Mouse (Mus musculus): ENCODE data around the gene Smyd3. TPM values are rescaled to one million over a fixed set of nuclear protein-coding genes. Genes with fewer than 3 reads are reported as not detected.

The Smyd3 gene
- polyA plus RNA-seq, 1 experiment from 2014 or later, result 22.3 TPM

- WGBS, result 90% methylated on average over 4 of the region's 4 CpGs
These were observed 119.2 kb downstream of the Smyd3 start for GRCm38 (mm10) chr1:179398639-179399038.

GRCm38 (mm10) chr1:179386237-179386975 is 131.4 kb downstream of the Smyd3 start:
- no peak overlapping the region for H3K4me2 ChIP-seq (ENCODE audit: low read length)
- no peak overlapping the region for H3K9ac ChIP-seq (ENCODE audit: low read length)
- ATAC-seq (replicated peaks; ENCODE audit: low FRiP score, low TSS enrichment, low read depth) (no peak), DNase-seq (ENCODE audit: low spot score) (no peak)
- H3K36me3 ChIP-seq (ENCODE audit: control insufficient read depth, insufficient read depth, low read length), result no peaks in the 10 kb centered on the region
- H3K4me1 ChIP-seq (replicated peaks; ENCODE audit: control insufficient read depth, insufficient read depth, low read length), result no peaks in the 10 kb centered on the region
- WGBS, result 48% methylated on average over 15 of the region's 15 CpGs
- no peak overlapping the region for H3K4me3 ChIP-seq (ENCODE audit: low read depth, low read length)
- no peaks in the 10 kb centered on the region for H3K27me3 ChIP-seq (replicated peaks; ENCODE audit: control insufficient read depth, insufficient read depth, low read length)
- no peak overlapping the region for H3K27ac ChIP-seq (ENCODE audit: low read depth)
- H3K9me3 ChIP-seq (ENCODE audit: control insufficient read depth, low read length), result no peaks in the 10 kb centered on the region

More at GRCm38 (mm10) chr1:179398639-179399038, 119.2 kb downstream of the Smyd3 start:
- Histone ChIP-seq H3K9me3 (ENCODE audit: control insufficient read depth, low read length) (no peaks in the 10 kb centered on the region), H3K9ac (ENCODE audit: low read length) (no peak overlapping the region), H3K36me3 (ENCODE audit: control insufficient read depth, insufficient read depth, low read length) (no peaks in the 10 kb centered on the region), H3K27me3 (replicated peaks; ENCODE audit: control insufficient read depth, insufficient read depth, low read length) (no peaks in the 10 kb centered on the region), H3K27ac (ENCODE audit: low read depth) (no peak overlapping the region), H3K4me2 (ENCODE audit: low read length) (no peak overlapping the region), H3K4me1 (replicated peaks; ENCODE audit: control insufficient read depth, insufficient read depth, low read length) (no peaks in the 10 kb centered on the region), H3K4me3 (ENCODE audit: low read depth, low read length) (no peak overlapping the region)
- no peak for ATAC-seq (replicated peaks; ENCODE audit: low FRiP score, low TSS enrichment, low read depth)
- no peak for DNase-seq (ENCODE audit: low spot score)

- Histone ChIP-seq H3K4me2 (ENCODE audit: low read length) (no peak overlapping the region), H3K27me3 (replicated peaks; ENCODE audit: control insufficient read depth, insufficient read depth, low read length) (no peaks in the 10 kb centered on the region), H3K9me3 (ENCODE audit: control insufficient read depth, low read length) (no peaks in the 10 kb centered on the region), H3K36me3 (ENCODE audit: control insufficient read depth, insufficient read depth, low read length) (no peaks in the 10 kb centered on the region), H3K4me1 (replicated peaks; ENCODE audit: control insufficient read depth, insufficient read depth, low read length) (no peaks in the 10 kb centered on the region), H3K9ac (ENCODE audit: low read length) (no peak overlapping the region), H3K27ac (ENCODE audit: low read depth) (no peak overlapping the region), H3K4me3 (ENCODE audit: low read depth, low read length) (no peak overlapping the region)
- 96% methylated on average over 7 of the region's 7 CpGs for WGBS
- ATAC-seq (replicated peaks; ENCODE audit: low FRiP score, low TSS enrichment, low read depth) (no peak), DNase-seq (ENCODE audit: low spot score) (peak; percentile 7)
These were observed 132.2 kb downstream of the Smyd3 start for GRCm38 (mm10) chr1:179385691-179386090.

GRCm38 (mm10) chr1:179384296-179384695 is 133.5 kb downstream of the Smyd3 start:
- no peaks in the 10 kb centered on the region for H3K27me3 ChIP-seq (replicated peaks; ENCODE audit: control insufficient read depth, insufficient read depth, low read length)
- WGBS, result 80% methylated on average over 2 of the region's 2 CpGs
- no peak for DNase-seq (ENCODE audit: low spot score)
- H3K4me1 ChIP-seq (replicated peaks; ENCODE audit: control insufficient read depth, insufficient read depth, low read length), result no peaks in the 10 kb centered on the region
- no peak overlapping the region for H3K4me2 ChIP-seq (ENCODE audit: low read length)
- H3K4me3 ChIP-seq (ENCODE audit: low read depth, low read length), result no peak overlapping the region
- no peaks in the 10 kb centered on the region for H3K36me3 ChIP-seq (ENCODE audit: control insufficient read depth, insufficient read depth, low read length)
- H3K27ac ChIP-seq (ENCODE audit: low read depth), result no peak overlapping the region
- no peak overlapping the region for H3K9ac ChIP-seq (ENCODE audit: low read length)
- H3K9me3 ChIP-seq (ENCODE audit: control insufficient read depth, low read length), result no peaks in the 10 kb centered on the region
- ATAC-seq (replicated peaks; ENCODE audit: low FRiP score, low TSS enrichment, low read depth), result no peak

GRCm38 (mm10) chr1:179378102-179378501 is 139.7 kb downstream of the Smyd3 start:
- H3K27me3 ChIP-seq (replicated peaks; ENCODE audit: control insufficient read depth, insufficient read depth, low read length), result no peaks in the 10 kb centered on the region
- H3K9ac ChIP-seq (ENCODE audit: low read length), result no peak overlapping the region
- no peak overlapping the region for H3K27ac ChIP-seq (ENCODE audit: low read depth)
- H3K4me1 ChIP-seq (replicated peaks; ENCODE audit: control insufficient read depth, insufficient read depth, low read length), result no peaks in the 10 kb centered on the region
- H3K9me3 ChIP-seq (ENCODE audit: control insufficient read depth, low read length), result no peaks in the 10 kb centered on the region
- no peak for ATAC-seq (replicated peaks; ENCODE audit: low FRiP score, low TSS enrichment, low read depth)
- no peak overlapping the region for H3K4me2 ChIP-seq (ENCODE audit: low read length)
- 82% methylated on average over 4 of the region's 4 CpGs for WGBS
- no peaks in the 10 kb centered on the region for H3K36me3 ChIP-seq (ENCODE audit: control insufficient read depth, insufficient read depth, low read length)
- no peak for DNase-seq (ENCODE audit: low spot score)
- no peak overlapping the region for H3K4me3 ChIP-seq (ENCODE audit: low read depth, low read length)

- ATAC-seq (replicated peaks; ENCODE audit: low FRiP score, low TSS enrichment, low read depth) (no peak), DNase-seq (ENCODE audit: low spot score) (no peak)
- Histone ChIP-seq H3K27me3 (replicated peaks; ENCODE audit: control insufficient read depth, insufficient read depth, low read length) (no peaks in the 10 kb centered on the region), H3K9me3 (ENCODE audit: control insufficient read depth, low read length) (no peaks in the 10 kb centered on the region), H3K4me2 (ENCODE audit: low read length) (no peak overlapping the region), H3K27ac (ENCODE audit: low read depth) (no peak overlapping the region), H3K36me3 (ENCODE audit: control insufficient read depth, insufficient read depth, low read length) (no peaks in the 10 kb centered on the region), H3K9ac (ENCODE audit: low read length) (no peak overlapping the region), H3K4me1 (replicated peaks; ENCODE audit: control insufficient read depth, insufficient read depth, low read length) (no peaks in the 10 kb centered on the region), H3K4me3 (ENCODE audit: low read depth, low read length) (no peak overlapping the region)
- WGBS, result 82% methylated on average over 4 of the region's 4 CpGs
These were observed 142.9 kb downstream of the Smyd3 start for GRCm38 (mm10) chr1:179374987-179375386.

GRCm38 (mm10) chr1:179373911-179374310 is 143.9 kb downstream of the Smyd3 start:
- WGBS, result 80% methylated on average over 11 of the region's 11 CpGs
- Histone ChIP-seq H3K27me3 (replicated peaks; ENCODE audit: control insufficient read depth, insufficient read depth, low read length) (no peaks in the 10 kb centered on the region), H3K9ac (ENCODE audit: low read length) (no peak overlapping the region), H3K9me3 (ENCODE audit: control insufficient read depth, low read length) (peaks cover 3% of the 10 kb centered on the region; the same call in 1 of the 2 replicates), H3K4me1 (replicated peaks; ENCODE audit: control insufficient read depth, insufficient read depth, low read length) (no peaks in the 10 kb centered on the region), H3K27ac (ENCODE audit: low read depth) (no peak overlapping the region), H3K4me3 (ENCODE audit: low read depth, low read length) (no peak overlapping the region), H3K36me3 (ENCODE audit: control insufficient read depth, insufficient read depth, low read length) (no peaks in the 10 kb centered on the region), H3K4me2 (ENCODE audit: low read length) (no peak overlapping the region)
- DNase-seq (ENCODE audit: low spot score) (peak; percentile 20), ATAC-seq (replicated peaks; ENCODE audit: low FRiP score, low TSS enrichment, low read depth) (no peak)

GRCm38 (mm10) chr1:179371191-179371590 is 146.7 kb downstream of the Smyd3 start:
- Histone ChIP-seq H3K9ac (ENCODE audit: low read length) (no peak overlapping the region), H3K27me3 (replicated peaks; ENCODE audit: control insufficient read depth, insufficient read depth, low read length) (no peaks in the 10 kb centered on the region), H3K4me3 (ENCODE audit: low read depth, low read length) (no peak overlapping the region), H3K9me3 (ENCODE audit: control insufficient read depth, low read length) (peaks cover 3% of the 10 kb centered on the region; the same call in 1 of the 2 replicates), H3K36me3 (ENCODE audit: control insufficient read depth, insufficient read depth, low read length) (no peaks in the 10 kb centered on the region), H3K4me1 (replicated peaks; ENCODE audit: control insufficient read depth, insufficient read depth, low read length) (no peaks in the 10 kb centered on the region), H3K27ac (ENCODE audit: low read depth) (no peak overlapping the region), H3K4me2 (ENCODE audit: low read length) (no peak overlapping the region)
- 69% methylated on average over 3 of the region's 3 CpGs for WGBS
- DNase-seq (ENCODE audit: low spot score) (no peak), ATAC-seq (replicated peaks; ENCODE audit: low FRiP score, low TSS enrichment, low read depth) (no peak)

- ATAC-seq (replicated peaks; ENCODE audit: low FRiP score, low TSS enrichment, low read depth) (no peak), DNase-seq (ENCODE audit: low spot score) (no peak)
- H3K4me3 ChIP-seq (ENCODE audit: low read depth, low read length), result no peak overlapping the region
- H3K9ac ChIP-seq (ENCODE audit: low read length), result no peak overlapping the region
- H3K27ac ChIP-seq (ENCODE audit: low read depth), result no peak overlapping the region
- 89% methylated on average over 3 of the region's 3 CpGs for WGBS
- H3K4me1 ChIP-seq (replicated peaks; ENCODE audit: control insufficient read depth, insufficient read depth, low read length), result no peaks in the 10 kb centered on the region
- H3K27me3 ChIP-seq (replicated peaks; ENCODE audit: control insufficient read depth, insufficient read depth, low read length), result no peaks in the 10 kb centered on the region
- H3K9me3 ChIP-seq (ENCODE audit: control insufficient read depth, low read length), result peaks cover 3% of the 10 kb centered on the region; the same call in 1 of the 2 replicates
- no peaks in the 10 kb centered on the region for H3K36me3 ChIP-seq (ENCODE audit: control insufficient read depth, insufficient read depth, low read length)
- H3K4me2 ChIP-seq (ENCODE audit: low read length), result no peak overlapping the region
These were observed 149.3 kb downstream of the Smyd3 start for GRCm38 (mm10) chr1:179368426-179369010.
